Mouse (Mus musculus) intestine, embryonic 14.5 days (tissue): ENCODE results near the gene Ets1. TPM values are rescaled to one million over a fixed set of nuclear protein-coding genes. Genes with fewer than 3 reads are reported as not detected.
A peak's percentile ranks its signal among the peaks of the same experiment; 100 is the strongest.

ENCODE experiments used
- ATAC-seq: fragments of 200-750 bp; cut with Nextera tagmentation; replicated peaks from 2 replicates; pipeline ENCODE4 v1.8.0; 2017; ENCODE audit warnings: low read depth, moderate number of reproducible peaks, moderate TSS enrichment, moderate library complexity; ENCODE audit not compliant: low FRiP score, low TSS enrichment
- DNase-seq: peaks from one replicate; pipeline ENCODE4 v3.0.0-alpha.2; 2018; ENCODE audit warnings: low spot score
- H3K27ac ChIP-seq: fragments of 300-500 bp; sonication (generic); 2 replicates; pipeline ENCODE4 v1.5.1; 2014; ENCODE audit warnings: low read depth, mild to moderate bottlenecking, control low read depth
- H3K27me3 ChIP-seq: fragments of 300-500 bp; sonication (generic); replicated peaks from 2 replicates; pipeline ENCODE4 v1.6.1; 2014; ENCODE audit warnings: low read length, control low read depth; ENCODE audit not compliant: control insufficient read depth, insufficient read depth
- H3K36me3 ChIP-seq: fragments of 300-500 bp; sonication (generic); 2 replicates; pipeline ENCODE4 v1.6.1; 2014; ENCODE audit warnings: low read length, control low read depth; ENCODE audit not compliant: control insufficient read depth, insufficient read depth
- H3K4me1 ChIP-seq: fragments of 300-500 bp; sonication (generic); replicated peaks from 2 replicates; pipeline ENCODE4 v1.6.1; 2014; ENCODE audit warnings: low read length, control low read depth, mixed read lengths; ENCODE audit not compliant: control insufficient read depth, insufficient read depth
- H3K4me2 ChIP-seq: fragments of 300-500 bp; sonication (generic); 2 replicates; pipeline ENCODE4 v1.6.1; 2014; ENCODE audit warnings: low read length
- H3K4me3 ChIP-seq: fragments of 300-500 bp; sonication (generic); 2 replicates; pipeline ENCODE4 v1.5.1; 2014; ENCODE audit warnings: low read depth, low read length, control low read depth, mixed read lengths
- H3K9ac ChIP-seq: fragments of 300-500 bp; sonication (generic); 2 replicates; pipeline ENCODE4 v1.6.1; 2014; ENCODE audit warnings: mild to moderate bottlenecking, low read length
- H3K9me3 ChIP-seq: fragments of 300-500 bp; sonication (generic); 2 replicates; pipeline ENCODE4 v1.6.1; 2016; ENCODE audit warnings: low read length, control low read depth; ENCODE audit not compliant: control insufficient read depth
- WGBS: fragments of 180-500 bp; shearing (Covaris S2); extraction: QIAGEN DNeasy Blood & Tissue Kit; methylation state at CpG from one replicate; pipeline ENCODE4 v1.1.7; 2014; 5-methylcytosine and 5-hydroxymethylcytosine counted together
- polyA plus RNA-seq: library from polyadenylated mRNA; unstranded; fragments of >200 nt; fragmentation: Nextera tagmentation; extraction: Ambion mirVana; gene quantifications from 2 replicates; pipeline ENCODE4 v1.2.1, GENCODE M21; 2014

Ets1 gene
- polyA plus RNA-seq, 1 experiment from 2014 or later: 46.3 TPM

GRCm38 (mm10) chr9:32677646-32678045 lies 41.6 kb downstream of the Ets1 start:
- no peak overlapping the region for H3K4me2 ChIP-seq
- H3K36me3 ChIP-seq: no peaks in the 10 kb centered on the region
- no peaks in the 10 kb centered on the region for H3K27me3 ChIP-seq
- H3K27ac ChIP-seq: peak overlapping the region; percentile 14; the same call in 1 of the 2 replicates
- DNase-seq: no peak
- WGBS: 74% methylated on average over 6 of the region's 6 CpGs
- no peaks in the 10 kb centered on the region for H3K9me3 ChIP-seq
- no peak for ATAC-seq
- no peak overlapping the region for H3K4me3 ChIP-seq
- H3K9ac ChIP-seq: no peak overlapping the region
- peaks cover 60% of the 10 kb centered on the region for H3K4me1 ChIP-seq

DNA sequence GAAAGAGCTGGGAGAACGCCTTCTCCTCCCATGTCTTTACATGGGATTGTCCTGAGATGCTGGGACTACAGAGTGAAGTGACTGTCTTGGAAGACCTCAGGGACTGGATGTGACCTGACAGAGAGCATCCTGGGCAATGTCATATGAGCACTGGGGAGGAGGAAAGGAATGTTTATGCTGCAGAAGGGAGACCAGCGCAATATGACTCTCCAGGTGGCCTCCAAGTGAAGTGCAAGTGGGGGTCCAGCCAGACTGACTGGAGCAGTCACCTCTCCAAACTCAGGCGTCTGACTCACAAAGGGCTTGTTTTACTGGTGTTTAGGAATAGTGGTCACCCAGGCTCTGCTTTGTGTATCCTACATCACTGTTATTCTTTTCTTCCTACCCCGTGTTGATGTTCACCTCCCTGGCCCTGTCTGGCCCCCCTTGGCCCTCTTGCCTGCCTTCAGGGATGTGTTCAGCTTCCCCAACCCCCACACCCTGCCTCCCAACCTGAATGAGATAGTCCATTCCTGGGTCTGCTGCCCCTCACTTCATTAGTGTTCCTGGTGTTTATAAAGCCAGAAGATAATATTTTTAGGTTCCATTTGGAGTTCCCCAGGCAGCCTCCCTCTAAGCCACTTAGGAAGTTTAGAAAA lies 42.2 kb downstream of the Ets1 start:
- Histone ChIP-seq H3K27ac (peak overlapping the region; percentile 14; the same call in 1 of the 2 replicates), H3K9ac (no peak overlapping the region), H3K9me3 (no peaks in the 10 kb centered on the region), H3K27me3 (no peaks in the 10 kb centered on the region), H3K4me1 (peaks cover 54% of the 10 kb centered on the region), H3K4me3 (no peak overlapping the region), H3K4me2 (no peak overlapping the region), H3K36me3 (no peaks in the 10 kb centered on the region)
- 34% methylated on average over 4 of the region's 4 CpGs for WGBS
- ATAC-seq: no peak
- no peak for DNase-seq

GRCm38 (mm10) chr9:32679531-32679930 lies 43.5 kb downstream of the Ets1 start:
- H3K9me3 ChIP-seq: no peaks in the 10 kb centered on the region
- DNase-seq (no peak), ATAC-seq (no peak)
- no peak overlapping the region for H3K9ac ChIP-seq
- no peak overlapping the region for H3K4me2 ChIP-seq
- 76% methylated on average over 6 of the region's 6 CpGs for WGBS
- no peaks in the 10 kb centered on the region for H3K27me3 ChIP-seq
- H3K36me3 ChIP-seq: no peaks in the 10 kb centered on the region
- no peak overlapping the region for H3K4me3 ChIP-seq
- H3K4me1 ChIP-seq: peaks cover 44% of the 10 kb centered on the region
- no peak overlapping the region for H3K27ac ChIP-seq

- DNase-seq: no peak
- ATAC-seq: no peak
- Histone ChIP-seq H3K4me2 (no peak overlapping the region), H3K36me3 (no peaks in the 10 kb centered on the region), H3K9ac (no peak overlapping the region), H3K4me1 (peaks cover 39% of the 10 kb centered on the region), H3K27ac (no peak overlapping the region), H3K4me3 (no peak overlapping the region), H3K9me3 (no peaks in the 10 kb centered on the region), H3K27me3 (no peaks in the 10 kb centered on the region)
- WGBS: 80% methylated on average over 2 of the region's 2 CpGs
Measured at GRCm38 (mm10) chr9:32680201-32680600, 44.2 kb downstream of the Ets1 start.

GRCm38 (mm10) chr9:32685793-32686558 lies 50.0 kb downstream of the Ets1 start:
- DNase-seq (peak; percentile 49), ATAC-seq (0 out of 2 replicates have a peak, but pooled peaks have one; percentile 27)
- H3K36me3 ChIP-seq: no peaks in the 10 kb centered on the region
- H3K27me3 ChIP-seq: no peaks in the 10 kb centered on the region
- H3K4me1 ChIP-seq: no peaks in the 10 kb centered on the region
- no peak overlapping the region for H3K9ac ChIP-seq
- no peak overlapping the region for H3K27ac ChIP-seq
- H3K4me2 ChIP-seq: no peak overlapping the region
- WGBS: 45% methylated on average over 8 of the region's 8 CpGs
- H3K4me3 ChIP-seq: no peak overlapping the region
- H3K9me3 ChIP-seq: no peaks in the 10 kb centered on the region

- Histone ChIP-seq H3K27me3 (no peaks in the 10 kb centered on the region), H3K9me3 (no peaks in the 10 kb centered on the region), H3K9ac (no peak overlapping the region), H3K27ac (no peak overlapping the region), H3K4me2 (no peak overlapping the region), H3K4me1 (no peaks in the 10 kb centered on the region), H3K36me3 (no peaks in the 10 kb centered on the region), H3K4me3 (no peak overlapping the region)
- peak; percentile 16 for DNase-seq
- ATAC-seq: no peak
- WGBS: 88% methylated on average over 2 of the region's 2 CpGs
Measured at GRCm38 (mm10) chr9:32688351-32688750, 52.3 kb downstream of the Ets1 start.

GRCm38 (mm10) chr9:32691151-32691925 lies 55.3 kb downstream of the Ets1 start:
- ATAC-seq: no peak
- Histone ChIP-seq H3K27ac (no peak overlapping the region), H3K27me3 (0 out of 2 replicates have a peak, but pooled peaks cover 2% of the 10 kb centered on the region), H3K4me1 (peaks cover 7% of the 10 kb centered on the region; the same call in 1 of the 2 replicates), H3K9me3 (no peaks in the 10 kb centered on the region), H3K4me2 (no peak overlapping the region), H3K9ac (no peak overlapping the region), H3K4me3 (no peak overlapping the region), H3K36me3 (no peaks in the 10 kb centered on the region)
- DNase-seq: peak; percentile 35
- 81% methylated on average over 12 of the region's 12 CpGs for WGBS

DNA sequence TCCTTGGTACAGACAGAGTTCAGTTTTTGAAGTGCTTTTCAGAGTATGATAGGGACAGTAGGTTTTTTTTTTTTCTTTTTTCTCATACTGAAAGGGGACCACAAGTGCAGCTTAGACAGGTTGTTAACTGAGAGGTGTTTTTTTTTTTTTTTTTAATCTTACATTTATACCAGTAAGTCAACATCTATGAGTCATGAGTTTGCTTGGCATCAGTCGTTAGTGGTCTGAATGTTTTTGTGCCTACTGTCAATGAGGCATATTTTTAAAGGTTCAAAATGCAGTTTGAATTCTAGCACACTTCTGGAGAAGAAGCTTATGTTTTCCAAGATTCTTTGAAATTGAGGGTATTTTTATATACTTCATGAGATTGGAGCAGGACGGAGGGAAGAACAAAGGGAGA lies 56.9 kb downstream of the Ets1 start:
- WGBS: 85% methylated on average over 2 of the region's 2 CpGs

More for the DNA sequence above, 56.9 kb downstream of the Ets1 start:
- Histone ChIP-seq H3K4me1 (peaks cover 7% of the 10 kb centered on the region; the same call in 1 of the 2 replicates), H3K9ac (no peak overlapping the region), H3K27me3 (0 out of 2 replicates have a peak, but pooled peaks cover 2% of the 10 kb centered on the region), H3K4me3 (no peak overlapping the region), H3K4me2 (no peak overlapping the region), H3K36me3 (no peaks in the 10 kb centered on the region), H3K9me3 (no peaks in the 10 kb centered on the region), H3K27ac (no peak overlapping the region)
- DNase-seq (no peak), ATAC-seq (no peak)
